Mouse (Mus musculus) stomach, postnatal 0 days (tissue): ENCODE measurements around the gene Fam69a.

Experiments used
- CTCF ChIP-seq: IDR thresholded peaks from 2 replicates; pipeline ENCODE4 v1.5.1; 2016; ENCODE audit warnings: antibody characterized with exemption, low read depth, mild to moderate bottlenecking, moderate library complexity
- EP300 ChIP-seq: optimal IDR thresholded peaks from 2 replicates; pipeline ENCODE3; 2016; ENCODE audit warnings: antibody characterized with exemption

DNA sequence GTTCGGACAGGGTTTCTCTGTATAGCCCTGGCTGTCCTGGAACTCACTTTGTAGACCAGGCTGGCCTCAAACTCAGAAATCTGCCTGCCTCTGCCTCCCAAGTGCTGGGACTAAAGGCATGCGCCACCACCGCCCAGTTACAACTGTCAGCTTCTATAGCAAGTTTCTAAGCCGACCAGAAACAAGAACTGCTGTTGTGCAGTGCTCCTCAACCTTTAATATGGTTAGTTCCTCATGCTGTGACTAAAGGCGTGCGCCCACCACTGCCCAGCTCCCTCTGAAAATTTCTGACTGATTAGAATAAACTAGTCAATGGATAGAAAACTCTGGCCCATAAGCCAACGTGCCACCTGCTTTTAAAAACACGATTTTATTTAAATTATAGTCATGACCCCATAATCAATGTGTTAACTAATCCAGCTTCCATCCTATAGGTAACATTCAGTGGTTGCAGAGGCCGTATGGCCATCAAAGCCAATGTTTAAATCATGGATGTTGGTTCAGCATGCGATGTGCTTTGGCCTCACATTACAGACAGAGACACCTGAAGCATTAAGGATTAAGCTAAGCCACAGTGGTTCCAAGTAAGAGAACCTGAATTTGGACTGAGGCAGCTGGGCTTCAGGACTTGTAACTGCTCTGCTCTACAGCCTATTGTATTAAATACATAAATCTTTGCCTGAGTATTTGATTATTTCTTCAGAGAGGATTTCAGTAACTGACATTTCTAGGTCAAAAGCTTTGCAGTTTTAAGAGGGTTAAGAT lies 50.1 kb downstream of the Fam69a start:
- TF ChIP-seq CTCF = no peak
- no peak for TF ChIP-seq EP300
